Mouse (Mus musculus) olfactory bulb, adult 2 months (tissue): ENCODE data around the gene Mc1r.

Experiments
- CTCF ChIP-seq: fragments of 200-500 bp; IDR thresholded peaks from 2 replicates; pipeline ENCODE4 v1.5.1; 2012; ENCODE audit warnings: low read depth, mild to moderate bottlenecking, low read length, moderate library complexity; ENCODE audit not compliant: insufficient read depth
- POLR2A ChIP-seq: fragments of 200-500 bp; IDR thresholded peaks from 2 replicates; pipeline ENCODE4 v1.6.1; 2012; ENCODE audit warnings: mild to moderate bottlenecking, low read depth, low read length, moderate library complexity; ENCODE audit not compliant: insufficient read depth

GRCm38 (mm10) chr8:123444131-123444530, 37.2 kb downstream of the Mc1r start:
- TF ChIP-seq POLR2A, result no peak
- TF ChIP-seq CTCF, result no peak
